Comparison of ENCODE assay signal across 8 mouse cellular contexts in genomic region chr7:143763794-143764193, GRCm38 (mm10). TPM values are rescaled to one million over a fixed set of nuclear protein-coding genes. Genes with fewer than 3 reads are reported as not detected.
A peak's percentile ranks its signal among the peaks of the same experiment; 100 is the strongest.
DNase-seq lines count a peak whose midpoint lies in the region; ATAC-seq and TF ChIP-seq lines count a peak whose summit lies in the region.

No protein-coding gene starts in this region.

- no peak overlapping the region for H3K4me2 ChIP-seq in liver, postnatal 0 days (ENCODE audit: low read depth, low read length)

- no peak overlapping the region for H3K4me3 ChIP-seq in kidney, adult 2 months (ENCODE audit: insufficient read depth, low read depth, low read length)
- no peak overlapping the region for H3K4me3 ChIP-seq in liver, postnatal 0 days (ENCODE audit: low read depth, low read length)

- peak; percentile 20; the same call in 1 of the 2 replicates for ATAC-seq in liver, postnatal 0 days

- H3K36me3 ChIP-seq in kidney, adult 2 months (ENCODE audit: control insufficient read depth, insufficient read depth, low read length), result no peaks in the 10 kb centered on the region
- no peaks in the 10 kb centered on the region for H3K36me3 ChIP-seq in liver, postnatal 0 days (replicated peaks; ENCODE audit: insufficient read depth, low read length)

- TF ChIP-seq POLR2A in kidney, adult 2 months (IDR thresholded peaks at IDR 0.05; ENCODE audit: low read depth, low read length), result no peak

- DNase-seq in kidney, adult 2 months, result no peak
- no peak for DNase-seq in kidney, postnatal 14 days
- DNase-seq in CD4-positive, CD25-positive, alpha-beta regulatory T cell, adult 2 months (ENCODE audit: low read depth, low spot score), result peak; percentile 78
- peak; percentile 29 for DNase-seq in c-Kit-positive CD71-positive TER-119-positive erythroid progenitor cells, embryonic 14.5 days (ENCODE audit: low spot score)
- no peak for DNase-seq in liver, postnatal 0 days
- DNase-seq in urinary bladder, adult 2 months (ENCODE audit: low spot score), result no peak
- DNase-seq in ovary, postnatal 10 days (ENCODE audit: low spot score), result no peak
- DNase-seq in frontal cortex, postnatal 36 days (ENCODE audit: low spot score in 2 of 2), result no peak

- H3K9ac ChIP-seq in liver, postnatal 0 days (replicated peaks), result no peak overlapping the region

- H3K27ac ChIP-seq in kidney, adult 2 months (ENCODE audit: insufficient read depth, low read depth, low read length), result no peak overlapping the region
- H3K27ac ChIP-seq in liver, postnatal 0 days (ENCODE audit: low read depth), result no peak overlapping the region

- H3K27me3 ChIP-seq in kidney, adult 2 months (replicated peaks; ENCODE audit: control insufficient read depth, insufficient read depth, low read length), result no peaks in the 10 kb centered on the region
- peaks cover 11% of the 10 kb centered on the region; the same call in 1 of the 2 replicates for H3K27me3 ChIP-seq in liver, postnatal 0 days (ENCODE audit: insufficient read depth, low read length)

- no peaks in the 10 kb centered on the region for H3K4me1 ChIP-seq in kidney, adult 2 months (ENCODE audit: control insufficient read depth, insufficient read depth, low read length)
- H3K4me1 ChIP-seq in liver, postnatal 0 days (ENCODE audit: insufficient read depth), result peaks cover 5% of the 10 kb centered on the region; the same call in 1 of the 2 replicates

- no peaks in the 10 kb centered on the region for H3K9me3 ChIP-seq in liver, postnatal 0 days (ENCODE audit: low read length)

- peak; percentile 72 for TF ChIP-seq CTCF in kidney, adult 2 months (conservative IDR thresholded peaks at IDR 0.05; ENCODE audit: insufficient read depth, insufficient read length, low read depth, low read length)
- peak; percentile 86 for TF ChIP-seq CTCF in liver, postnatal 0 days (IDR thresholded peaks at IDR 0.05; ENCODE audit: low read depth)

- WGBS in kidney, adult 2 months, result 8% methylated on average over 3 of the region's 3 CpGs
- 10% methylated on average over 3 of the region's 3 CpGs for WGBS in liver, postnatal 0 days (ENCODE audit: insufficient replicate concordance)

- TF ChIP-seq EP300 in liver, postnatal 0 days (IDR thresholded peaks at IDR 0.05; ENCODE audit: low read depth), result no peak

RNA-seq across cellular contexts. Expression of gene Mrgprg, which starts 3.0 kb away (rescaled TPM):
- polyA plus RNA-seq in kidney, adult 2 months (2012; rRNA removed), result 0.33 and 1.1 TPM in 2 replicates
- not detected in 2 replicates for polyA plus RNA-seq in liver, postnatal 0 days (2015; fragmentation: Nextera tagmentation; extraction: Ambion mirVana)
- polyA plus RNA-seq in urinary bladder, adult 2 months (2012; rRNA removed), result 0.08 TPM in 1 of 2 replicates, not detected in the other

RNA-seq across cellular contexts. Expression of gene Osbpl5, which starts 7.0 kb away (rescaled TPM):
- 75.0 and 77.1 TPM in 2 replicates for polyA plus RNA-seq in kidney, adult 2 months (2012; rRNA removed)
- 1.4 and 1.6 TPM in 2 replicates for polyA plus RNA-seq in liver, postnatal 0 days (2015; fragmentation: Nextera tagmentation; extraction: Ambion mirVana)
- polyA plus RNA-seq in urinary bladder, adult 2 months (2012; rRNA removed), result 67.2 and 73.7 TPM in 2 replicates

RNA-seq across cellular contexts. Expression of gene Mrgpre, which starts 20.5 kb away (rescaled TPM):
- 2.3 and 2.8 TPM in 2 replicates for polyA plus RNA-seq in kidney, adult 2 months (2012; rRNA removed)
- 0.08 and 0.15 TPM in 2 replicates for polyA plus RNA-seq in liver, postnatal 0 days (2015; fragmentation: Nextera tagmentation; extraction: Ambion mirVana)
- 1.2 and 2.1 TPM in 2 replicates for polyA plus RNA-seq in urinary bladder, adult 2 months (2012; rRNA removed)

RNA-seq across cellular contexts. Expression of gene Nadsyn1, which starts 58.9 kb away (rescaled TPM):
- 31.3 and 33.4 TPM in 2 replicates for polyA plus RNA-seq in kidney, adult 2 months (2012; rRNA removed)
- 9.2 and 11.1 TPM in 2 replicates for polyA plus RNA-seq in liver, postnatal 0 days (2015; fragmentation: Nextera tagmentation; extraction: Ambion mirVana)
- polyA plus RNA-seq in urinary bladder, adult 2 months (2012; rRNA removed), result 9.7 and 11.3 TPM in 2 replicates

RNA-seq across cellular contexts. Expression of gene Dhcr7, which starts 59.2 kb away (rescaled TPM):
- polyA plus RNA-seq in kidney, adult 2 months (2012; rRNA removed), result 51.7 and 81.9 TPM in 2 replicates
- polyA plus RNA-seq in liver, postnatal 0 days (2015; fragmentation: Nextera tagmentation; extraction: Ambion mirVana), result 11.4 and 12.1 TPM in 2 replicates
- polyA plus RNA-seq in urinary bladder, adult 2 months (2012; rRNA removed), result 30.5 and 37.0 TPM in 2 replicates

Comparison
In these comparisons a context has a peak if more than half of its experiments do, and no peak if none do; other contexts are left out.
1. DNase-seq: peak in CD4-positive, CD25-positive, alpha-beta regulatory T cell, adult 2 months (single experiment) and c-Kit-positive CD71-positive TER-119-positive erythroid progenitor cells, embryonic 14.5 days (single experiment); none in kidney, adult 2 months (single experiment), kidney, postnatal 14 days (single experiment), liver, postnatal 0 days (single experiment), urinary bladder, adult 2 months (single experiment), ovary, postnatal 10 days (single experiment) and frontal cortex, postnatal 36 days (0 of 2).
2. RNA of gene Osbpl5, which starts 7.0 kb away (polyA plus RNA-seq): 75.0 to 77.1 TPM in kidney, adult 2 months and 67.2 to 73.7 TPM in urinary bladder, adult 2 months; 1.4 to 1.6 TPM in liver, postnatal 0 days; every median in the first group is over 10 times any median in the second.